Mouse (Mus musculus): Measurements from ENCODE around the gene Ece1. TPM values are rescaled to one million over a fixed set of nuclear protein-coding genes. Genes with fewer than 3 reads are reported as not detected.

Gene Ece1
- total RNA-seq, 2 experiments from 2014 or later = 94.5 to 117 TPM

GRCm38 (mm10) chr4:138003909-138004610, 142.0 kb downstream of the Ece1 start:
- intact Hi-C loops (cut with DNase I) = no loop called here
- DNase-seq = no peak

GRCm38 (mm10) chr4:138005781-138006180, 143.7 kb downstream of the Ece1 start:
- DNase-seq = no peak
- intact Hi-C loops (cut with DNase I) = no loop called here

- DNase-seq = no peak
- intact Hi-C loops (cut with DNase I) = no loop called here
Measured at GRCm38 (mm10) chr4:138006951-138007613, 145.0 kb downstream of the Ece1 start.

- intact Hi-C loops (cut with DNase I) = no loop called here
Measured at GRCm38 (mm10) chr4:138008646-138009045, 146.6 kb downstream of the Ece1 start.

GRCm38 (mm10) chr4:138009786-138010502, 147.9 kb downstream of the Ece1 start:
- intact Hi-C loops (cut with DNase I) = no loop called here
- no peak for DNase-seq

More at GRCm38 (mm10) chr4:138008646-138009045, 146.6 kb downstream of the Ece1 start:
- DNase-seq = no peak

- no peak for DNase-seq
- intact Hi-C loops (cut with DNase I) = no loop called here
Measured at GRCm38 (mm10) chr4:138013723-138014479, 151.9 kb downstream of the Ece1 start.

Other genes with a start within 250 kb of the Ece1 start
- 10 to 100 TPM; 13.9 to 18.3 TPM for gene Rap1gap, start 197.5 kb upstream of the Ece1 start, total RNA-seq (2021)
- 10 to 100 TPM; 51.5 to 72.3 TPM for gene Alpl, start 65.9 kb upstream of the Ece1 start, total RNA-seq (2021)
- gene Eif4g3, start 130.8 kb downstream of the Ece1 start, total RNA-seq (2021) = 10 to 100 TPM; 58.6 to 59.5 TPM